Mouse (Mus musculus): ENCODE measurements around the gene Dus3l.

Dus3l gene

GRCm38 (mm10) chr17:56793614-56794319 is 29.2 kb downstream of the Dus3l start:
- DNase-seq = peak; percentile 86

GRCm38 (mm10) chr17:56799276-56799675 is 34.7 kb downstream of the Dus3l start:
- no peak for DNase-seq

GRCm38 (mm10) chr17:56802065-56802464 is 37.5 kb downstream of the Dus3l start:
- DNase-seq = no peak

- DNase-seq = no peak
Measured at GRCm38 (mm10) chr17:56804952-56805351, 40.4 kb downstream of the Dus3l start.

- DNase-seq = no peak
Measured at GRCm38 (mm10) chr17:56805784-56806183, 41.2 kb downstream of the Dus3l start.

GRCm38 (mm10) chr17:56808518-56808917 is 44.0 kb downstream of the Dus3l start:
- peak; percentile 76 for DNase-seq

- DNase-seq = peak; percentile 71
Measured at GRCm38 (mm10) chr17:56810245-56810644, 45.7 kb downstream of the Dus3l start.

- peak; percentile 63 for DNase-seq
Measured at GRCm38 (mm10) chr17:56814316-56815056, 49.9 kb downstream of the Dus3l start.

GRCm38 (mm10) chr17:56815057-56815345 is 50.4 kb downstream of the Dus3l start:
- DNase-seq = no peak

- peak; percentile 94 for DNase-seq
Measured at GRCm38 (mm10) chr17:56818067-56818636, 53.6 kb downstream of the Dus3l start.

GRCm38 (mm10) chr17:56819032-56819545 is 54.5 kb downstream of the Dus3l start:
- no peak for DNase-seq
